Mouse (Mus musculus) heart, postnatal 0 days (tissue): Measurements from ENCODE around the gene Clybl.

Source experiments
- CTCF ChIP-seq: IDR thresholded peaks from 2 replicates; pipeline ENCODE4 v1.5.1; 2016; ENCODE audit warnings: antibody characterized with exemption, control low read depth, low read depth
- EP300 ChIP-seq: IDR thresholded peaks from 2 replicates; pipeline ENCODE4 v1.6.1; 2016; ENCODE audit warnings: antibody characterized with exemption, low read depth

GRCm38 (mm10) chr14:122344272-122345224, 163.0 kb downstream of the Clybl start:
- no peak for TF ChIP-seq CTCF
- TF ChIP-seq EP300, result no peak
